Mouse (Mus musculus) liver, embryonic 14.5 days (tissue): Measurements from ENCODE around the gene Efr3b. TPM values are rescaled to one million over a fixed set of nuclear protein-coding genes. Genes with fewer than 3 reads are reported as not detected.
A peak's percentile ranks its signal among the peaks of the same experiment; 100 is the strongest.

ENCODE experiments used
- ATAC-seq: fragments of 200-750 bp; cut with Nextera tagmentation; 2 replicates; pipeline ENCODE4 v1.8.0; 2017; ENCODE audit warnings: moderate number of reproducible peaks, mild to moderate bottlenecking, moderate library complexity; ENCODE audit not compliant: insufficient read depth
- DNase-seq, 3 experiments: peaks; one replicate each; pipeline ENCODE4 v3.0.0-alpha.2; 2012 to 2013; ENCODE audit warnings: low read depth in 3 of 3, low spot score in 3 of 3
- H3K27ac ChIP-seq: fragments of 300-500 bp; sonication (generic); 2 replicates; pipeline ENCODE4 v1.5.1; 2014; ENCODE audit warnings: moderate library complexity, mild to moderate bottlenecking, control low read depth, inconsistent platforms
- H3K27me3 ChIP-seq: fragments of 300-500 bp; sonication (generic); 2 replicates; pipeline ENCODE4 v1.6.1; 2014; ENCODE audit warnings: mild to moderate bottlenecking, low read length, moderate library complexity; ENCODE audit not compliant: control insufficient read depth, insufficient read depth
- H3K36me3 ChIP-seq: fragments of 300-500 bp; sonication (generic); replicated peaks from 2 replicates; pipeline ENCODE4 v1.6.1; 2014; ENCODE audit warnings: low read depth; ENCODE audit not compliant: control insufficient read depth, insufficient read depth
- H3K4me1 ChIP-seq, 2 experiments: fragments of 200-500 bp in 1 of 2; fragments of 300-500 bp in 1 of 2; sonication (generic) in 1 of 2; replicated peaks; 2 replicates each; pipeline ENCODE4 v1.6.1; 2012 to 2014; ENCODE audit warnings: antibody characterized with exemption in 1 of 2, inconsistent platforms in 1 of 2, low read length in 1 of 2; ENCODE audit not compliant: control insufficient read depth in 2 of 2, insufficient read depth in 2 of 2
- H3K4me2 ChIP-seq: fragments of 300-500 bp; sonication (generic); 2 replicates; pipeline ENCODE4 v1.6.1; 2014; ENCODE audit warnings: low read depth, mild to moderate bottlenecking, control low read depth, moderate library complexity
- H3K4me3 ChIP-seq, 2 experiments: fragments of 200-500 bp in 1 of 2; fragments of 300-500 bp in 1 of 2; sonication (generic) in 1 of 2; 2 replicates each; pipeline ENCODE4 v1.5.1; 2012 to 2014; ENCODE audit warnings: low read depth in 2 of 2, low read length in 2 of 2, mild to moderate bottlenecking in 2 of 2, control low read depth in 1 of 2, inconsistent platforms in 1 of 2, moderate library complexity in 1 of 2; ENCODE audit not compliant: insufficient read depth in 1 of 2
- H3K9ac ChIP-seq: fragments of 300-500 bp; sonication (generic); replicated peaks from 2 replicates; pipeline ENCODE4 v1.6.1; 2014; ENCODE audit warnings: mild to moderate bottlenecking, control low read depth, moderate library complexity
- H3K9me3 ChIP-seq: fragments of 300-500 bp; sonication (generic); 2 replicates; pipeline ENCODE4 v1.6.1; 2016; ENCODE audit warnings: low read length, mixed read lengths; ENCODE audit not compliant: control insufficient read depth
- CTCF ChIP-seq: IDR thresholded peaks from 2 replicates; pipeline ENCODE4 v1.5.1; 2016; ENCODE audit warnings: antibody characterized with exemption, low read depth, control low read depth
- EP300 ChIP-seq: IDR thresholded peaks from 2 replicates; pipeline ENCODE4 v1.6.1; 2016; ENCODE audit warnings: antibody characterized with exemption, low read depth
- WGBS: fragments of 180-500 bp; shearing (Covaris S2); extraction: QIAGEN DNeasy Blood & Tissue Kit; methylation state at CpG from one replicate; pipeline ENCODE4 v1.1.7; 2014; ENCODE audit not compliant: insufficient replicate concordance; 5-methylcytosine and 5-hydroxymethylcytosine counted together
- polyA plus RNA-seq, 2 experiments: library from polyadenylated mRNA; depleted of rRNA in 1 of 2; stranded (reverse) in 1 of 2; unstranded in 1 of 2; fragments of >200 nt; fragmentation: Nextera tagmentation in 1 of 2; extraction: Ambion mirVana in 1 of 2; gene quantifications; 2 replicates each; pipeline versions ENCODE4 v1.2.1 to v1.2.3; 2012 to 2014

Gene Efr3b
- polyA plus RNA-seq, 2 experiments = 0.05 to 0.10 TPM

DNA sequence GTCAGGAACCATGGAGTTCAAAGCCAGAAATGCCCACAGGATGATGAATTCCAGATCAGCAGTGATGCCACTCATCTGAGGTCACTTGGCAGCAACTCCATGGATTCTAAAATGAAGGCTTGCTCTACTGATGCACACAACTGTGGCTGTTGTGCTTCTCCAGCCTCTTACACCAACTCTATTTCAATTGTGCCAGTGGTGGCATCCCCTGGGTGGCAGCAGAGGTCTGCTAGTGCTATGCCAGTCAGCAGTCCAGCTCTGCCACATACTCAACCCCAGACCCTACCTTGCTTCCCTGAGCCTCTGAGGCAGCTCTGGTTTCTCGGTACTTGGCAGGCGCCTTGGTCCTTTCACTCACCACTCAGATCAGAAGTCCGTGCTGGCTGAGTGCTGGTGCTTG is 109.9 kb downstream of the Efr3b start:
- no peaks in the 10 kb centered on the region for H3K36me3 ChIP-seq
- H3K9ac ChIP-seq = no peak overlapping the region
- H3K27me3 ChIP-seq = no peaks in the 10 kb centered on the region
- no peak overlapping the region for H3K4me2 ChIP-seq
- H3K4me1 ChIP-seq = no peaks in the 10 kb centered on the region
- no peak for TF ChIP-seq CTCF
- no peak for TF ChIP-seq EP300
- ATAC-seq = no peak
- H3K27ac ChIP-seq = no peak overlapping the region
- no peak for DNase-seq
- 66% methylated on average over 3 of the region's 3 CpGs for WGBS
- no peaks in the 10 kb centered on the region for H3K9me3 ChIP-seq
- no peak overlapping the region for H3K4me3 ChIP-seq

DNA sequence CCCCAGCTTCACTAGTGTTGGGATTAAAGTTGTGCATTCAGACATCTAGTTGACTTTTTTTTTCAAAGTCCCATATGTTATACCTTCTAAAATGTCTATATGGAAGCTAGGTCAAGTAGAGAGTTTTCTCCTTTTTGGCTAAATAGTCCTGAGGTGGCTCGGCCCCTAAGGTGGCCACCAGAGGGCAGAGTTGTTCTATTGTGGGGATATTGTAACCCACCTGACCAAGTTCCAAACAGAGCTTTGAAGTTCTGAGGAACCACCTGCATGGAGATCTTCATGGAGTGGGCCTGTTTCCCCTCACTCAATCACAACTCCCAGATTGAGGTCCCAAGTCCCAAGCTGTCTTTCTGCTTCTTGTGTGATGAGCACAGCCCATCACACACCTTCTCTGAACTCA is 112.6 kb downstream of the Efr3b start:
- H3K9me3 ChIP-seq = no peaks in the 10 kb centered on the region
- H3K4me2 ChIP-seq = no peak overlapping the region
- 0% methylated on average over 1 of the region's 1 CpGs for WGBS
- H3K27me3 ChIP-seq = no peaks in the 10 kb centered on the region
- no peaks in the 10 kb centered on the region for H3K4me1 ChIP-seq
- H3K27ac ChIP-seq = no peak overlapping the region
- H3K4me3 ChIP-seq = no peak overlapping the region
- ATAC-seq = no peak
- DNase-seq = peak in 2 of 3 experiments; percentile 13 to 17
- TF ChIP-seq EP300 = no peak
- TF ChIP-seq CTCF = peak; percentile 71
- H3K9ac ChIP-seq = no peak overlapping the region
- H3K36me3 ChIP-seq = no peaks in the 10 kb centered on the region

DNA sequence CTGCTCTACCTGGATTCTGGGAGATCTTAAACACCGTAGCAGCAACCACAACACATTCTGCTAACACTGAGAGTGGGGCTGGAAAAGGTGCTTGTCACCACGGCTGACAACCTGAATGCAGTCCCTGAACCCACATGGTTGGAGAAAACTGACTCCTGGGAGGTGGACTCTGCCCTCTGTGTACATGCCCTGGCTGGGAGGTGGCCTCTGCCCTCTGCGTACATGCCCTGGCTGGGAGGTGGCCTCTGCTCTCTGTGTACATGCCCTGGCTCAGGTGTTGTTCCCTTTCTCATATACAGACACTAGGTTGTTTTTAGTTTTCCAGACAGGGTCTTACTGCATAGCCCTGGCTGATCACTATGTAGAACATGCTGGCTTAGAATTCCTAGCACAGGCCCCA is 119.3 kb downstream of the Efr3b start:
- TF ChIP-seq CTCF (no peak), EP300 (no peak)
- H3K4me2 ChIP-seq = no peak overlapping the region
- 55% methylated on average over 3 of the region's 3 CpGs for WGBS
- no peak overlapping the region for H3K27ac ChIP-seq
- no peaks in the 10 kb centered on the region for H3K9me3 ChIP-seq
- no peak for DNase-seq
- H3K27me3 ChIP-seq = no peaks in the 10 kb centered on the region
- H3K36me3 ChIP-seq = no peaks in the 10 kb centered on the region
- no peak overlapping the region for H3K4me3 ChIP-seq
- H3K9ac ChIP-seq = no peak overlapping the region
- H3K4me1 ChIP-seq = peaks cover 0 to 2% of the 10 kb centered on the region in 2 experiments; a peak in 1 of 4 replicates
- ATAC-seq = peak; percentile 67

DNA sequence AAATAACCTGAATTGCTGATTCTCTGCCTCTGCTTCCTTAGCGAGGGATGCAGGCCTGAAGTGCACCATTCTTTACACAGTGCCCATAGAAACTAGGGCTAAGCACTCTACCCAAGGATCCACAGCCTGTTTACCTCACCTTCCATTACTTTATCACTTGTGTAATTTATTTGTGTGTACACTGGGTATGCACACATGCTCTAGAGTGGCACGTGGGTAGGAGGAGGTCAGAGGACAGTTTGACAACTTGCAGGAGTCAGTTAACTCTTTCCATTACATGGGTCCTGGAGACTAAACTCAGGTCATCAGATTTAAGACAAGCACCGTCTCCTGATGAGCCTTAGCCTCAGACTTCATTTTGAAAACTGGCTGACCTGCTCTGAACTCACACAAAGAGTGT is 120.1 kb downstream of the Efr3b start:
- Histone ChIP-seq H3K27ac (no peak overlapping the region), H3K27me3 (no peaks in the 10 kb centered on the region), H3K9ac (no peak overlapping the region), H3K4me3 (no peak overlapping the region), H3K4me2 (no peak overlapping the region), H3K4me1 (peaks cover 0 to 2% of the 10 kb centered on the region in 2 experiments; a peak in 1 of 4 replicates), H3K9me3 (no peaks in the 10 kb centered on the region), H3K36me3 (no peaks in the 10 kb centered on the region)
- whole genome bisulfite sequencing = 57% methylated on average over 3 of the region's 3 CpGs
- no peak for TF ChIP-seq CTCF
- no peak for TF ChIP-seq EP300
- ATAC-seq (0 out of 2 replicates have a peak, but pooled peaks have one; percentile 17), DNase-seq (no peak)

DNA sequence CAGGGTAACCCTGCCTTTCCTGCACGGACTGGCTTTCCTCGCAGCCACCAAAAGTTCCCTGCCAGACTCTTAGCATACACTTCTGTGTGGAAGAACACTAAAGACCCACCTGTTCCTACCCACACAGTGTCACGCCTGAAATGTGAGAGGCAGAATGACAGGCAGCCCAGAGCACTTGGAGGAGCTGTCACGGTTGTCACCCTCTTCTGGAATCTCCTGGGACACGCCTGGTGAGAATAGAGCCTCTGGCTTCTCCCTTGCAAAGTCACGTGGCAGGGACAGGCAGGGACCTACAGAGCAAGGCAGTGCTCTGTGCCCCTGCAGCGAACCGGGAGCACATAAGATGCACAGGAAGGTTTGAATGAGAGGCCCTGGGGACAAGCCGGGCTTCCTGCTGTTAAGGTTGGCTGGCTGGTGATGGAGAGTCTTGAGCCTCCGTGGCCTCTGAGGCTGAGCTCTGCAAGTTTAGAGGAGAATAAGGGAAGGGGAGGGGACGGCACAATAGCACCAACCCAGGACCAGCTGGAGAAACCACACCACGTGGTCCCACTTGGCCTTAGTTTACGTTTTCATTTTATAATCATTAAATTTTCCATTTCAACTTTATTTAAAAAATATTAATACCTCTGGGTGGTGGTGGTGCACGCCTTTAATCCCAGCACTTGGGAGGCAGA is 120.9 kb downstream of the Efr3b start:
- no peak for ATAC-seq
- Histone ChIP-seq H3K9me3 (no peaks in the 10 kb centered on the region), H3K27me3 (no peaks in the 10 kb centered on the region), H3K27ac (no peak overlapping the region), H3K36me3 (no peaks in the 10 kb centered on the region), H3K4me3 (no peak overlapping the region), H3K4me1 (peaks cover 0 to 2% of the 10 kb centered on the region in 2 experiments; a peak in 1 of 4 replicates), H3K9ac (no peak overlapping the region), H3K4me2 (no peak overlapping the region)
- TF ChIP-seq EP300 = no peak
- TF ChIP-seq CTCF = no peak
- no peak for DNase-seq
- 30% methylated on average over 14 of the region's 14 CpGs for whole genome bisulfite sequencing
